Mouse (Mus musculus): Measurements from ENCODE around the gene Trpv2.

Gene Trpv2

GRCm38 (mm10) chr11:62629352-62630224 is 55.3 kb downstream of the Trpv2 start:
- DNase-seq (ENCODE audit: low spot score in 2 of 2), result no peak

- no peak for DNase-seq (ENCODE audit: low spot score in 2 of 2)
Measured at GRCm38 (mm10) chr11:62630225-62630821, 56.0 kb downstream of the Trpv2 start.

GRCm38 (mm10) chr11:62631138-62631537 is 56.9 kb downstream of the Trpv2 start:
- DNase-seq (ENCODE audit: low spot score in 2 of 2), result no peak

- no peak for DNase-seq (ENCODE audit: low spot score in 2 of 2)
Measured at GRCm38 (mm10) chr11:62635406-62635805, 61.1 kb downstream of the Trpv2 start.

- no peak for DNase-seq (ENCODE audit: low spot score in 2 of 2)
Measured at GRCm38 (mm10) chr11:62636105-62636839, 62.0 kb downstream of the Trpv2 start.

GRCm38 (mm10) chr11:62636840-62637221 is 62.5 kb downstream of the Trpv2 start:
- peak in 1 of 2 experiments; percentile 59 for DNase-seq (ENCODE audit: low spot score in 2 of 2)

- DNase-seq (ENCODE audit: low spot score in 2 of 2), result no peak
Measured at GRCm38 (mm10) chr11:62637401-62637800, 63.1 kb downstream of the Trpv2 start.

GRCm38 (mm10) chr11:62637806-62638205 is 63.5 kb downstream of the Trpv2 start:
- DNase-seq (ENCODE audit: low spot score in 2 of 2), result no peak

- DNase-seq (ENCODE audit: low spot score in 2 of 2), result no peak
Measured at GRCm38 (mm10) chr11:62638402-62638801, 64.1 kb downstream of the Trpv2 start.

GRCm38 (mm10) chr11:62640378-62640777 is 66.1 kb downstream of the Trpv2 start:
- DNase-seq (ENCODE audit: low spot score in 2 of 2), result no peak

- DNase-seq (ENCODE audit: low spot score in 2 of 2), result no peak
Measured at GRCm38 (mm10) chr11:62642023-62642844, 67.9 kb downstream of the Trpv2 start.

GRCm38 (mm10) chr11:62643011-62643631 is 68.8 kb downstream of the Trpv2 start:
- DNase-seq (ENCODE audit: low spot score in 2 of 2), result no peak

- DNase-seq (ENCODE audit: low spot score in 2 of 2), result no peak
Measured at GRCm38 (mm10) chr11:62643681-62644363, 69.5 kb downstream of the Trpv2 start.

GRCm38 (mm10) chr11:62644602-62645336 is 70.5 kb downstream of the Trpv2 start:
- no peak for DNase-seq (ENCODE audit: low spot score in 2 of 2)

GRCm38 (mm10) chr11:62645337-62645675 is 71.0 kb downstream of the Trpv2 start:
- DNase-seq (ENCODE audit: low spot score in 2 of 2), result no peak

- DNase-seq (ENCODE audit: low spot score in 2 of 2), result peak; percentile 44 to 49
Measured at GRCm38 (mm10) chr11:62645732-62646494, 71.6 kb downstream of the Trpv2 start.

- DNase-seq (ENCODE audit: low spot score in 2 of 2), result no peak
Measured at GRCm38 (mm10) chr11:62646495-62646843, 72.2 kb downstream of the Trpv2 start.

GRCm38 (mm10) chr11:62646958-62647515 is 72.8 kb downstream of the Trpv2 start:
- no peak for DNase-seq (ENCODE audit: low spot score in 2 of 2)
